Mouse (Mus musculus): ENCODE results near the gene Dnah7b.

DNA sequence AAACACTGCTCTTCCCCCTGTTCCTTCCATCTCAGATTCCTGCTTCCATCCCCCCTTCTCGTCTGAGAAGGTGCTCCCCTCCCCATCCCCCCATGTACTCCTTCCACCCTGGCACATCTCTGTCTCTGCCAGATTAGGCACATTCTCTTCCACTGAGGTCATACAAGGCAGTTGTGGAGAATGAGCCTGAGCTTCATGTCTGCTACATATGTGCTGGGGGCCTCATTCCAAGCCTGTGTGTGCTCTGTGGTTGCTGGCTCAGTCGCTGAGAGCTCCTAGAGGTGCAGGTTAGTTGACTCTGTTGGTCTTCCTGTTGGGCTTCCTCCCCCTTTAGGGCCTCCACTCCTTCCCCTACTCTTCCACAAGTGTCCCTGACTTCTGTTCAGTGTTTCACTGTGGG lies 34.4 kb downstream of the Dnah7b start:
- TF ChIP-seq CTCF (IDR thresholded peaks at IDR 0.05; ENCODE audit: insufficient read depth, low read depth, low read length) (no peak), POLR2A (IDR thresholded peaks at IDR 0.05; ENCODE audit: insufficient read depth, low read depth, low read length) (no peak)
